ENCODE assay signal across 8 mouse cellular contexts in genomic region chr8:85839916-85840656, GRCm38 (mm10). TPM values are rescaled to one million over a fixed set of nuclear protein-coding genes. Genes with fewer than 3 reads are reported as not detected.
DNase-seq lines count a peak whose midpoint lies in the region; ATAC-seq and TF ChIP-seq lines count a peak whose summit lies in the region.

No protein-coding gene starts in this region.

- peak overlapping the region; percentile 73 for H3K4me3 ChIP-seq in heart, embryonic 11.5 days (ENCODE audit: low read depth, low read length)
- H3K4me3 ChIP-seq in E14TG2a.4 (replicated peaks; ENCODE audit: low read length), result peak overlapping the region; percentile 93
- peak overlapping the region; percentile 80 for H3K4me3 ChIP-seq in limb, embryonic 12.5 days (replicated peaks)
- H3K4me3 ChIP-seq in small intestine, adult 2 months (ENCODE audit: low read depth, low read length), result peak overlapping the region; percentile 77

- H3K36me3 ChIP-seq in heart, embryonic 11.5 days (ENCODE audit: control insufficient read depth, insufficient read depth, low read length), result no peaks in the 10 kb centered on the region
- H3K36me3 ChIP-seq in E14TG2a.4 (ENCODE audit: insufficient read depth, low read length), result peaks cover 22% of the 10 kb centered on the region
- peaks cover 18% of the 10 kb centered on the region for H3K36me3 ChIP-seq in limb, embryonic 12.5 days
- peaks cover 8% of the 10 kb centered on the region for H3K36me3 ChIP-seq in small intestine, adult 2 months (ENCODE audit: control insufficient read depth, insufficient read depth, low read length)

- H3K9me3 ChIP-seq in heart, embryonic 11.5 days (replicated peaks; ENCODE audit: control insufficient read depth, low read length), result no peaks in the 10 kb centered on the region
- no peaks in the 10 kb centered on the region for H3K9me3 ChIP-seq in E14TG2a.4 (ENCODE audit: low read length)
- H3K9me3 ChIP-seq in limb, embryonic 12.5 days, result no peaks in the 10 kb centered on the region; the same call in 1 of the 2 replicates

- peak overlapping the region; percentile 98 for H3K27ac ChIP-seq in heart, embryonic 11.5 days (ENCODE audit: low read depth, low read length)
- peak overlapping the region; percentile 96 for H3K27ac ChIP-seq in limb, embryonic 12.5 days
- H3K27ac ChIP-seq in small intestine, adult 2 months (ENCODE audit: insufficient read depth, low read depth, low read length), result peak overlapping the region; percentile 95

- H3K9ac ChIP-seq in heart, embryonic 11.5 days (ENCODE audit: low read depth, low read length), result peak overlapping the region; percentile 91
- H3K9ac ChIP-seq in limb, embryonic 12.5 days (replicated peaks), result peak overlapping the region; percentile 92

- no peak for TF ChIP-seq CTCF in E14TG2a.4 (conservative IDR thresholded peaks at IDR 0.05; ENCODE audit: low read length)
- TF ChIP-seq CTCF in small intestine, adult 2 months (IDR thresholded peaks at IDR 0.05; ENCODE audit: extremely low read depth, insufficient read length, insufficient replicate concordance, low read depth, low read length), result no peak

- no peak for TF ChIP-seq POLR2A in small intestine, adult 2 months (IDR thresholded peaks at IDR 0.05; ENCODE audit: low read depth, low read length)

- WGBS in heart, embryonic 11.5 days (ENCODE audit: insufficient replicate concordance), result under 1% methylated on average over 21 of the region's 21 CpGs
- 1% methylated on average over 21 of the region's 21 CpGs for WGBS in limb, embryonic 12.5 days
- 1% methylated on average over 21 of the region's 21 CpGs for WGBS in small intestine, adult 2 months

- H3K27me3 ChIP-seq in heart, embryonic 11.5 days (ENCODE audit: control insufficient read depth, insufficient read depth, low read length), result no peaks in the 10 kb centered on the region
- no peaks in the 10 kb centered on the region for H3K27me3 ChIP-seq in E14TG2a.4 (ENCODE audit: insufficient read depth, low read length)
- no peaks in the 10 kb centered on the region for H3K27me3 ChIP-seq in limb, embryonic 12.5 days
- H3K27me3 ChIP-seq in small intestine, adult 2 months (ENCODE audit: control insufficient read depth, insufficient read depth, low read length), result no peaks in the 10 kb centered on the region

- peaks cover 5% of the 10 kb centered on the region for H3K4me1 ChIP-seq in heart, embryonic 11.5 days (ENCODE audit: control insufficient read depth, insufficient read depth, low read length)
- H3K4me1 ChIP-seq in E14TG2a.4 (replicated peaks; ENCODE audit: low read depth, low read length), result peaks cover 20% of the 10 kb centered on the region
- peaks cover 11% of the 10 kb centered on the region for H3K4me1 ChIP-seq in limb, embryonic 12.5 days (replicated peaks)
- H3K4me1 ChIP-seq in small intestine, adult 2 months (ENCODE audit: control insufficient read depth, insufficient read depth, insufficient read length, low read length), result peaks cover 4% of the 10 kb centered on the region; the same call in 1 of the 2 replicates

- ATAC-seq in heart, embryonic 11.5 days (replicated peaks; ENCODE audit: insufficient number of reproducible peaks, low FRiP score, low TSS enrichment), result peak; percentile 67
- peak; percentile 26 for ATAC-seq in erythroblast, adult 5-6 weeks (replicated peaks; ENCODE audit: low FRiP score, poor library complexity, severe bottlenecking)
- no peak; the same call in 1 of the 2 replicates for ATAC-seq in limb, embryonic 12.5 days (ENCODE audit: insufficient number of reproducible peaks, insufficient read depth, low FRiP score, low TSS enrichment, low read depth)

- H3K4me2 ChIP-seq in heart, embryonic 11.5 days, result peak overlapping the region; percentile 62
- H3K4me2 ChIP-seq in limb, embryonic 12.5 days, result peak overlapping the region; percentile 74

- DNase-seq in heart, adult 9 months (ENCODE audit: low spot score in 2 of 2), result no peak
- no peak for DNase-seq in frontal cortex, postnatal 14 days (ENCODE audit: low spot score in 2 of 2)
- no peak for DNase-seq in right cerebral cortex, adult 2 months (ENCODE audit: low spot score in 2 of 2)

RNA-seq across cellular contexts. Expression of gene Itfg1, which starts 0.6 kb away (rescaled TPM):
- polyA plus RNA-seq in heart, embryonic 11.5 days (2014; fragmentation: Nextera tagmentation; extraction: Ambion mirVana), result 75.3 and 86.1 TPM in 2 replicates
- total RNA-seq in erythroblast, adult 5-6 weeks (2015; ENCODE audit: low replicate concordance), result 18.2 and 20.4 TPM in 2 replicates
- total RNA-seq in erythroblast, adult 5-6 weeks (2017; ENCODE audit: low replicate concordance), result 17.6 and 19.4 TPM in 2 replicates
- 66.6 and 67.9 TPM in 2 replicates for polyA plus RNA-seq in limb, embryonic 12.5 days (2016; fragmentation: Nextera tagmentation; extraction: Ambion mirVana)
- 9.3 and 14.4 TPM in 2 replicates for polyA plus RNA-seq in small intestine, adult 2 months (2012; rRNA removed)

RNA-seq across cellular contexts. Expression of gene Phkb, which starts 0.7 kb away (rescaled TPM):
- polyA plus RNA-seq in heart, embryonic 11.5 days (2014; fragmentation: Nextera tagmentation; extraction: Ambion mirVana), result 54.4 and 64.5 TPM in 2 replicates
- total RNA-seq in erythroblast, adult 5-6 weeks (2015; ENCODE audit: low replicate concordance), result 11.7 and 25.3 TPM in 2 replicates
- total RNA-seq in erythroblast, adult 5-6 weeks (2017; ENCODE audit: low replicate concordance), result 9.3 and 9.7 TPM in 2 replicates
- polyA plus RNA-seq in limb, embryonic 12.5 days (2016; fragmentation: Nextera tagmentation; extraction: Ambion mirVana), result 50.2 and 51.5 TPM in 2 replicates
- polyA plus RNA-seq in small intestine, adult 2 months (2012; rRNA removed), result 0.96 and 2.8 TPM in 2 replicates

Comparison
In these comparisons a context has a peak if more than half of its experiments do, and no peak if none do; other contexts are left out.
1. RNA of gene Phkb, which starts 0.7 kb away (polyA plus RNA-seq): 54.4 to 64.5 TPM in heart, embryonic 11.5 days and 50.2 to 51.5 TPM in limb, embryonic 12.5 days; 0.96 to 2.8 TPM in small intestine, adult 2 months; every median in the first group is over 10 times any median in the second.
2. Peak in every context shown above with its lines, with median percentiles within 50 percentile points of each other: H3K27ac ChIP-seq and H3K4me3 ChIP-seq.